Mouse (Mus musculus): ENCODE results near the gene Pfn1. TPM values are rescaled to one million over a fixed set of nuclear protein-coding genes. Genes with fewer than 3 reads are reported as not detected.

Gene Pfn1
- total and polyA plus RNA-seq, 2 experiments from 2014 or later = 903 to 959 TPM

- Histone ChIP-seq H3K4me1 (ENCODE audit: control insufficient read depth, insufficient read depth) (peaks cover 15% of the 10 kb centered on the region), H3K9me3 (replicated peaks; ENCODE audit: control insufficient read depth, low read length) (no peaks in the 10 kb centered on the region), H3K27ac (ENCODE audit: low read depth) (no peak overlapping the region), H3K27me3 (ENCODE audit: control insufficient read depth, insufficient read depth, low read length) (peaks cover 1% of the 10 kb centered on the region; the same call in 1 of the 2 replicates), H3K36me3 (replicated peaks; ENCODE audit: control insufficient read depth, insufficient read depth, low read length) (peaks cover 76% of the 10 kb centered on the region), H3K4me2 (ENCODE audit: low read depth, low read length) (no peak overlapping the region), H3K9ac (replicated peaks; ENCODE audit: low read depth, low read length) (no peak overlapping the region), H3K4me3 (ENCODE audit: low read depth, low read length) (no peak overlapping the region)
- no peak for ATAC-seq (ENCODE audit: insufficient read depth, low read depth)
- TF ChIP-seq EP300 (IDR thresholded peaks at IDR 0.05; ENCODE audit: low read depth) (no peak), CTCF (IDR thresholded peaks at IDR 0.05; ENCODE audit: low read depth) (no peak)
- DNase-seq (ENCODE audit: low spot score) = no peak
- 88% methylated on average over 4 of the region's 4 CpGs for WGBS
These were observed 43.7 kb downstream of the Pfn1 start for GRCm38 (mm10) chr11:70610752-70611151.

GRCm38 (mm10) chr11:70608381-70609066 is 45.9 kb downstream of the Pfn1 start:
- 86% methylated on average over 26 of the region's 26 CpGs for WGBS
- no peaks in the 10 kb centered on the region for H3K27me3 ChIP-seq (ENCODE audit: control insufficient read depth, insufficient read depth, low read length)
- H3K36me3 ChIP-seq (replicated peaks; ENCODE audit: control insufficient read depth, insufficient read depth, low read length) = peaks cover 88% of the 10 kb centered on the region
- H3K4me3 ChIP-seq (ENCODE audit: low read depth, low read length) = no peak overlapping the region
- ATAC-seq (ENCODE audit: insufficient read depth, low read depth) = no peak
- TF ChIP-seq CTCF (IDR thresholded peaks at IDR 0.05; ENCODE audit: low read depth) (peak; percentile 35), EP300 (IDR thresholded peaks at IDR 0.05; ENCODE audit: low read depth) (no peak)
- no peak overlapping the region for H3K9ac ChIP-seq (replicated peaks; ENCODE audit: low read depth, low read length)
- H3K9me3 ChIP-seq (replicated peaks; ENCODE audit: control insufficient read depth, low read length) = no peaks in the 10 kb centered on the region
- no peaks in the 10 kb centered on the region for H3K4me1 ChIP-seq (ENCODE audit: control insufficient read depth, insufficient read depth)
- DNase-seq (ENCODE audit: low spot score) = no peak
- no peak overlapping the region for H3K4me2 ChIP-seq (ENCODE audit: low read depth, low read length)
- H3K27ac ChIP-seq (ENCODE audit: low read depth) = no peak overlapping the region

GRCm38 (mm10) chr11:70607611-70608010 is 46.8 kb downstream of the Pfn1 start:
- no peak overlapping the region for H3K9ac ChIP-seq (replicated peaks; ENCODE audit: low read depth, low read length)
- H3K4me2 ChIP-seq (ENCODE audit: low read depth, low read length) = no peak overlapping the region
- peaks cover 85% of the 10 kb centered on the region for H3K36me3 ChIP-seq (replicated peaks; ENCODE audit: control insufficient read depth, insufficient read depth, low read length)
- 88% methylated on average over 9 of the region's 9 CpGs for WGBS
- no peak overlapping the region for H3K4me3 ChIP-seq (ENCODE audit: low read depth, low read length)
- H3K27me3 ChIP-seq (ENCODE audit: control insufficient read depth, insufficient read depth, low read length) = no peaks in the 10 kb centered on the region
- ATAC-seq (ENCODE audit: insufficient read depth, low read depth) = no peak
- TF ChIP-seq EP300 (IDR thresholded peaks at IDR 0.05; ENCODE audit: low read depth) (no peak), CTCF (IDR thresholded peaks at IDR 0.05; ENCODE audit: low read depth) (no peak)
- no peak overlapping the region for H3K27ac ChIP-seq (ENCODE audit: low read depth)
- H3K4me1 ChIP-seq (ENCODE audit: control insufficient read depth, insufficient read depth) = no peaks in the 10 kb centered on the region
- H3K9me3 ChIP-seq (replicated peaks; ENCODE audit: control insufficient read depth, low read length) = no peaks in the 10 kb centered on the region
- DNase-seq (ENCODE audit: low spot score) = no peak

- H3K4me3 ChIP-seq (ENCODE audit: low read depth, low read length) = no peak overlapping the region
- 73% methylated on average over 12 of the region's 12 CpGs for WGBS
- no peaks in the 10 kb centered on the region for H3K4me1 ChIP-seq (ENCODE audit: control insufficient read depth, insufficient read depth)
- H3K27ac ChIP-seq (ENCODE audit: low read depth) = no peak overlapping the region
- DNase-seq (ENCODE audit: low spot score) (no peak), ATAC-seq (ENCODE audit: insufficient read depth, low read depth) (no peak)
- H3K9ac ChIP-seq (replicated peaks; ENCODE audit: low read depth, low read length) = no peak overlapping the region
- no peak for TF ChIP-seq CTCF (IDR thresholded peaks at IDR 0.05; ENCODE audit: low read depth)
- TF ChIP-seq EP300 (IDR thresholded peaks at IDR 0.05; ENCODE audit: low read depth) = no peak
- H3K36me3 ChIP-seq (replicated peaks; ENCODE audit: control insufficient read depth, insufficient read depth, low read length) = peaks cover 83% of the 10 kb centered on the region
- H3K9me3 ChIP-seq (replicated peaks; ENCODE audit: control insufficient read depth, low read length) = no peaks in the 10 kb centered on the region
- H3K27me3 ChIP-seq (ENCODE audit: control insufficient read depth, insufficient read depth, low read length) = no peaks in the 10 kb centered on the region
- H3K4me2 ChIP-seq (ENCODE audit: low read depth, low read length) = no peak overlapping the region
These were observed 47.7 kb downstream of the Pfn1 start for GRCm38 (mm10) chr11:70606717-70607116.

GRCm38 (mm10) chr11:70605024-70605566 is 49.3 kb downstream of the Pfn1 start:
- no peaks in the 10 kb centered on the region for H3K27me3 ChIP-seq (ENCODE audit: control insufficient read depth, insufficient read depth, low read length)
- no peaks in the 10 kb centered on the region for H3K4me1 ChIP-seq (ENCODE audit: control insufficient read depth, insufficient read depth)
- ATAC-seq (ENCODE audit: insufficient read depth, low read depth) = peak; percentile 65
- 54% methylated on average over 14 of the region's 14 CpGs for WGBS
- no peak overlapping the region for H3K4me3 ChIP-seq (ENCODE audit: low read depth, low read length)
- no peaks in the 10 kb centered on the region for H3K9me3 ChIP-seq (replicated peaks; ENCODE audit: control insufficient read depth, low read length)
- peaks cover 72% of the 10 kb centered on the region for H3K36me3 ChIP-seq (replicated peaks; ENCODE audit: control insufficient read depth, insufficient read depth, low read length)
- H3K27ac ChIP-seq (ENCODE audit: low read depth) = no peak overlapping the region
- TF ChIP-seq CTCF (IDR thresholded peaks at IDR 0.05; ENCODE audit: low read depth) (peak; percentile 96), EP300 (IDR thresholded peaks at IDR 0.05; ENCODE audit: low read depth) (no peak)
- peak; percentile 67 for DNase-seq (ENCODE audit: low spot score)
- H3K9ac ChIP-seq (replicated peaks; ENCODE audit: low read depth, low read length) = no peak overlapping the region
- H3K4me2 ChIP-seq (ENCODE audit: low read depth, low read length) = no peak overlapping the region

Other genes starting within 250 kb of the Pfn1 start
- 15.1 and 15.9 TPM in 2 replicates for gene Pelp1, start 244.6 kb downstream of the Pfn1 start, total RNA-seq (2014; rRNA removed; ENCODE audit: low replicate concordance)
- gene Pelp1, start 244.6 kb downstream of the Pfn1 start, polyA plus RNA-seq (2015; fragmentation: Nextera tagmentation; extraction: Ambion mirVana) = 10.9 and 11.0 TPM in 2 replicates
- gene Arrb2, start 222.0 kb downstream of the Pfn1 start, total RNA-seq (2014; rRNA removed; ENCODE audit: low replicate concordance) = 9.5 and 27.5 TPM in 2 replicates
- gene Arrb2, start 222.0 kb downstream of the Pfn1 start, polyA plus RNA-seq (2015; fragmentation: Nextera tagmentation; extraction: Ambion mirVana) = 4.8 and 6.0 TPM in 2 replicates
- gene Med11, start 202.7 kb downstream of the Pfn1 start, total RNA-seq (2014; rRNA removed; ENCODE audit: low replicate concordance) = 9.0 and 28.3 TPM in 2 replicates
- gene Med11, start 202.7 kb downstream of the Pfn1 start, polyA plus RNA-seq (2015; fragmentation: Nextera tagmentation; extraction: Ambion mirVana) = 13.7 and 15.9 TPM in 2 replicates
- 0.04 and 5.0 TPM in 2 replicates for gene Zmynd15, start 195.2 kb downstream of the Pfn1 start, total RNA-seq (2014; rRNA removed; ENCODE audit: low replicate concordance)
- gene Zmynd15, start 195.2 kb downstream of the Pfn1 start, polyA plus RNA-seq (2015; fragmentation: Nextera tagmentation; extraction: Ambion mirVana) = 1.3 TPM in 2 replicates
- 5.9 and 12.8 TPM in 2 replicates for gene Cxcl16, start 194.7 kb downstream of the Pfn1 start, total RNA-seq (2014; rRNA removed; ENCODE audit: low replicate concordance)
- 9.8 and 11.3 TPM in 2 replicates for gene Cxcl16, start 194.7 kb downstream of the Pfn1 start, polyA plus RNA-seq (2015; fragmentation: Nextera tagmentation; extraction: Ambion mirVana)
- 0.34 and 8.6 TPM in 2 replicates for gene Tm4sf5, start 149.4 kb downstream of the Pfn1 start, total RNA-seq (2014; rRNA removed; ENCODE audit: low replicate concordance)
- gene Tm4sf5, start 149.4 kb downstream of the Pfn1 start, polyA plus RNA-seq (2015; fragmentation: Nextera tagmentation; extraction: Ambion mirVana) = 7.6 and 7.8 TPM in 2 replicates
- not detected in 2 replicates for gene Vmo1, start 140.0 kb downstream of the Pfn1 start, total RNA-seq (2014; rRNA removed; ENCODE audit: low replicate concordance)
- gene Vmo1, start 140.0 kb downstream of the Pfn1 start, polyA plus RNA-seq (2015; fragmentation: Nextera tagmentation; extraction: Ambion mirVana) = 0.18 and 0.55 TPM in 2 replicates
- not detected in 2 replicates for gene Gltpd2, start 135.4 kb downstream of the Pfn1 start, total RNA-seq (2014; rRNA removed; ENCODE audit: low replicate concordance)
- gene Gltpd2, start 135.4 kb downstream of the Pfn1 start, polyA plus RNA-seq (2015; fragmentation: Nextera tagmentation; extraction: Ambion mirVana) = 0.34 TPM in 1 of 2 replicates, not detected in the other
- 474 and 521 TPM in 2 replicates for gene Psmb6, start 129.3 kb downstream of the Pfn1 start, total RNA-seq (2014; rRNA removed; ENCODE audit: low replicate concordance)
- gene Psmb6, start 129.3 kb downstream of the Pfn1 start, polyA plus RNA-seq (2015; fragmentation: Nextera tagmentation; extraction: Ambion mirVana) = 640 and 644 TPM in 2 replicates
- gene Gm40193, start 121.7 kb downstream of the Pfn1 start, total RNA-seq (2014; rRNA removed; ENCODE audit: low replicate concordance) = not detected in 2 replicates
- gene Gm40193, start 121.7 kb downstream of the Pfn1 start, polyA plus RNA-seq (2015; fragmentation: Nextera tagmentation; extraction: Ambion mirVana) = not detected in 2 replicates
- gene Pld2, start 114.6 kb downstream of the Pfn1 start, total RNA-seq (2014; rRNA removed; ENCODE audit: low replicate concordance) = 14.5 and 18.5 TPM in 2 replicates
- 5.4 and 6.8 TPM in 2 replicates for gene Pld2, start 114.6 kb downstream of the Pfn1 start, polyA plus RNA-seq (2015; fragmentation: Nextera tagmentation; extraction: Ambion mirVana)
- 20.4 and 38.0 TPM in 2 replicates for gene Mink1, start 91.8 kb downstream of the Pfn1 start, total RNA-seq (2014; rRNA removed; ENCODE audit: low replicate concordance)
- gene Mink1, start 91.8 kb downstream of the Pfn1 start, polyA plus RNA-seq (2015; fragmentation: Nextera tagmentation; extraction: Ambion mirVana) = 5.0 and 5.2 TPM in 2 replicates
- not detected in 2 replicates for gene 4930544D05Rik, start 38.8 kb downstream of the Pfn1 start, total RNA-seq (2014; rRNA removed; ENCODE audit: low replicate concordance)
- not detected in 2 replicates for gene 4930544D05Rik, start 38.8 kb downstream of the Pfn1 start, polyA plus RNA-seq (2015; fragmentation: Nextera tagmentation; extraction: Ambion mirVana)
- not detected in 2 replicates for gene Chrne, start 35.4 kb downstream of the Pfn1 start, total RNA-seq (2014; rRNA removed; ENCODE audit: low replicate concordance)
- gene Chrne, start 35.4 kb downstream of the Pfn1 start, polyA plus RNA-seq (2015; fragmentation: Nextera tagmentation; extraction: Ambion mirVana) = not detected in 2 replicates
- 0.08 TPM in 1 of 2 replicates, not detected in the other for gene Gp1ba, start 15.5 kb downstream of the Pfn1 start, total RNA-seq (2014; rRNA removed; ENCODE audit: low replicate concordance)
- gene Gp1ba, start 15.5 kb downstream of the Pfn1 start, polyA plus RNA-seq (2015; fragmentation: Nextera tagmentation; extraction: Ambion mirVana) = 0.26 and 0.27 TPM in 2 replicates
- 48.3 and 66.3 TPM in 2 replicates for gene Rnf167, start 7.4 kb downstream of the Pfn1 start, total RNA-seq (2014; rRNA removed; ENCODE audit: low replicate concordance)
- 61.8 and 62.5 TPM in 2 replicates for gene Rnf167, start 7.4 kb downstream of the Pfn1 start, polyA plus RNA-seq (2015; fragmentation: Nextera tagmentation; extraction: Ambion mirVana)
- 530 and 532 TPM in 2 replicates for gene Slc25a11, start 7.2 kb downstream of the Pfn1 start, total RNA-seq (2014; rRNA removed; ENCODE audit: low replicate concordance)
- 446 and 451 TPM in 2 replicates for gene Slc25a11, start 7.2 kb downstream of the Pfn1 start, polyA plus RNA-seq (2015; fragmentation: Nextera tagmentation; extraction: Ambion mirVana)
- 1,315 and 1,376 TPM in 2 replicates for gene Eno3, start 2.6 kb upstream of the Pfn1 start, total RNA-seq (2014; rRNA removed; ENCODE audit: low replicate concordance)
- gene Eno3, start 2.6 kb upstream of the Pfn1 start, polyA plus RNA-seq (2015; fragmentation: Nextera tagmentation; extraction: Ambion mirVana) = 1,204 and 1,224 TPM in 2 replicates
- gene Spag7, start 14.8 kb upstream of the Pfn1 start, total RNA-seq (2014; rRNA removed; ENCODE audit: low replicate concordance) = 42.0 and 53.9 TPM in 2 replicates
- 154 and 175 TPM in 2 replicates for gene Spag7, start 14.8 kb upstream of the Pfn1 start, polyA plus RNA-seq (2015; fragmentation: Nextera tagmentation; extraction: Ambion mirVana)
- 8.7 and 9.5 TPM in 2 replicates for gene Camta2, start 33.5 kb upstream of the Pfn1 start, total RNA-seq (2014; rRNA removed; ENCODE audit: low replicate concordance)
- gene Camta2, start 33.5 kb upstream of the Pfn1 start, polyA plus RNA-seq (2015; fragmentation: Nextera tagmentation; extraction: Ambion mirVana) = 10.5 and 10.7 TPM in 2 replicates
- gene Inca1, start 45.5 kb upstream of the Pfn1 start, total RNA-seq (2014; rRNA removed; ENCODE audit: low replicate concordance) = 0.23 and 1.9 TPM in 2 replicates
- 3.9 and 4.0 TPM in 2 replicates for gene Inca1, start 45.5 kb upstream of the Pfn1 start, polyA plus RNA-seq (2015; fragmentation: Nextera tagmentation; extraction: Ambion mirVana)
- gene Kif1c, start 45.9 kb upstream of the Pfn1 start, total RNA-seq (2014; rRNA removed; ENCODE audit: low replicate concordance) = 92.9 and 110 TPM in 2 replicates
- gene Kif1c, start 45.9 kb upstream of the Pfn1 start, polyA plus RNA-seq (2015; fragmentation: Nextera tagmentation; extraction: Ambion mirVana) = 6.3 and 6.4 TPM in 2 replicates
- 4.2 and 4.9 TPM in 2 replicates for gene Zfp3, start 109.6 kb upstream of the Pfn1 start, total RNA-seq (2014; rRNA removed; ENCODE audit: low replicate concordance)
- gene Zfp3, start 109.6 kb upstream of the Pfn1 start, polyA plus RNA-seq (2015; fragmentation: Nextera tagmentation; extraction: Ambion mirVana) = 9.6 and 10.8 TPM in 2 replicates
- gene Scimp, start 157.9 kb upstream of the Pfn1 start, total RNA-seq (2014; rRNA removed; ENCODE audit: low replicate concordance) = not detected in 2 replicates
- 0.38 and 0.49 TPM in 2 replicates for gene Scimp, start 157.9 kb upstream of the Pfn1 start, polyA plus RNA-seq (2015; fragmentation: Nextera tagmentation; extraction: Ambion mirVana)
- gene Rabep1, start 190.1 kb upstream of the Pfn1 start, total RNA-seq (2014; rRNA removed; ENCODE audit: low replicate concordance) = 10.5 and 12.2 TPM in 2 replicates
- gene Rabep1, start 190.1 kb upstream of the Pfn1 start, polyA plus RNA-seq (2015; fragmentation: Nextera tagmentation; extraction: Ambion mirVana) = 29.8 and 32.2 TPM in 2 replicates

All from heart, postnatal 0 days (tissue).